Mouse (Mus musculus): Measurements from ENCODE around the gene Grk5. TPM values are rescaled to one million over a fixed set of nuclear protein-coding genes. Genes with fewer than 3 reads are reported as not detected.
"Not testable (repeated sequence)": the region's sequence is repeated elsewhere in the genome, so short reads cannot be mapped to it uniquely, and the experiment has no call there.

Gene Grk5
- total RNA-seq, 4 experiments from 2014 or later, result 15.6 to 20.6 (median 17.7) TPM

DNA sequence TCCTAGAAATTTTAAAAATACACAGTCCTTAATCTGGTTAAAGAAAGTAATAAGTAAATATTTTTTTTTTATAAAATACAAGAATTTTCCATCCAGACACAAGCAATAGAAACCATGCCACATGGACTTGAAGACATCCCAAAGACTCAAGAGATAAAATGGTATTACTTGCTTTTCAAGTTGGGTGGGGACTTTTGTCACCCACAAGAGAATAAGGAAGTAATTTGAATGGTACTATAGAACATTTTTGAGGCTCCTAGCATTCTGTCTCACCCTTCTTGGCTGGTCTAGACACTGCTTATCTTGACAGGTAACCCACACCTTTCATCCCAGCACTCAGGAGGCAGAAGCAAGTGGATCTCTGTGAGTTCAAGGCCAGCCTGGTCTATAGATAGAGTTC lies 20.8 kb downstream of the Grk5 start:
- DNase-seq (ENCODE audit: low spot score in 2 of 2), result no peak

DNA sequence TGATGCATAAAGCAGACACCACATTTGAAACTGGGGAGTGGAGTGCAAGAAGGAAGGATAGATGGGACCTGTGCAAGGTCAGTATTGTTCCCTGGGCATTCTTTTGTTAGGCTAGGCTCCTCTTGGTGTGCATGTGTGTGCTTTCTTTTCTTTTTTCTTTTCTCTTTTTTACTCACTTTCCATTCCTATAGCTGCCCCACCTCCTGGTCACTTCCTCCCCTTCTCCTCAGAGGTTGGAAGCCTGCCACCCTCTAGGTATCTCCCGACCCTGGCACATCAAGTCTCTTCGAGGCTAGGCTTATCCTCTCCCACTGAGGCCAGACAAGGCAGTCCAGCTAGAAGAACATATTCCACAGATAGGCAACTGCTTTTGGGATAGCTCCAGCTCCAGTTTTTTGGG lies 22.1 kb downstream of the Grk5 start:
- no peak for DNase-seq (ENCODE audit: low spot score in 2 of 2)

DNA sequence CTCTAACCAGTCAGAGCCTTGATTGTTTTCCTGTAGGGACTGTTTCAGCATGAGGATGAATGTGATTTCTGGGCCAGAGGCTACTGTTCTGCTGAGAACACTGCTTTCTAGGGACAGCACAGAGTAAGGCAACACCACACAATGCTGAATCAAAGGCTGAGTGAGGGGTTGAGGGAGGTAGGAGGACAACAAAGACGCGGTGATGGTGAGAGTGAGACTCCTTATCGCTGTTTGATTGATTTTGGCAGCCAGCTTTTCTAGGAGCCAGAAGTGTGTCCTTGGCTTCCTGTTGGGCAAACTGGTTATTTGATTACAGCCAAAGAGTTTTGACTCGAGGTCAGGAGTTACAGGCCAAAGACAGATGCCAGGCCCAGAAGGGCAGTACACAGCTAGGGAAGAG lies 25.7 kb downstream of the Grk5 start:
- no peak for DNase-seq (ENCODE audit: low spot score in 2 of 2)

DNA sequence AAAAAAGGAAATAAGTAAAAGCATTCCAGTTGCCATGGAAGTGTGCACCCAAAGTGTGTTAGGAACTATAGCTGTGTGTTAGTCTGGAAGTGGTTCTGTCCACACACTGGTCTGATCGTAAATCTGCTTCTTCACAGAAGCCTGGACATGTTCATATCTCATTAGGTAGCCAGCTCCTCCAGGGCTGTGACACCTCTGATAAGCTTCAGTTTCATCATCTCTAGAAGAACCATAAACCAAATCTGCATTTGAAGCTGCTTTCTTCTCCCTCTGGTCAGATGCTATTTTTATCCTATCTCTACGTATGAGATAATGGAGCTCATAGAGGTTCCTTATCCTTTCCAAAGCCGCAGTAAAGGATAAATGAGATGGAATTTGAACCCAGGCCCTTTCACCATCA lies 26.3 kb downstream of the Grk5 start:
- DNase-seq (ENCODE audit: low spot score in 2 of 2), result no peak

DNA sequence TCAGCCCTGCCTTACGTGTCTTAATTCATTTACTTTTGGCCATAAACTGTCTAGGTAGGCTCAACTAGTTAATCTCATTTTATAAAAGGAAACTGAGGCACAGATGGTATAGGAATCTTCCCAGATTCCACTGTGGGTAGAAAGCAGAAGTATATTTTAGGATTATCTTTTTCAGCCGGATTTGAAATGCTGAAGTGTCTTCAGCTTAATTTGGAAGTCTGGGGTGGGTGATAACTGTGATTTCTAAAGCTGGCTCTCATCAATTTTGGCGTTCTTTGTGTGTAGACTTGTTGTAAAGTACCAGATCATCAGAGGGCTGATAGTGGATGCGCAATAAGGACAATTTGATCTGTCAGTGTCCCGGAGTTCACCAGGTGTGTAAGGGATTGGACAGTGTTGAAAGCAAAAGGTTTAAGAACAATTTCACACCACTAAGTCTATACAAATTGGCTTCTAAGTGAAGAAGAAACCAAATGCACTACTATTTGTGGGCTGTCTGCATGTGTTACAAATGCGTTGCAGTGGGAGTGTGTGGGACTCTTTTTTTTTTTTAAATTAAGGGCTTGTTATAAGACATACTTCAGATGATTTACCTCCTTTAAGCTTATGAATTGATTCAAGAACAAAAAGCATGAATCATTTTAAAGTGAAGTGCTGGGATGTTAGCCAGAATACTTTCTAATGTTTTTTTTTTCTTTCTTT lies 27.5 kb downstream of the Grk5 start:
- no peak for DNase-seq (ENCODE audit: low spot score in 2 of 2)

DNA sequence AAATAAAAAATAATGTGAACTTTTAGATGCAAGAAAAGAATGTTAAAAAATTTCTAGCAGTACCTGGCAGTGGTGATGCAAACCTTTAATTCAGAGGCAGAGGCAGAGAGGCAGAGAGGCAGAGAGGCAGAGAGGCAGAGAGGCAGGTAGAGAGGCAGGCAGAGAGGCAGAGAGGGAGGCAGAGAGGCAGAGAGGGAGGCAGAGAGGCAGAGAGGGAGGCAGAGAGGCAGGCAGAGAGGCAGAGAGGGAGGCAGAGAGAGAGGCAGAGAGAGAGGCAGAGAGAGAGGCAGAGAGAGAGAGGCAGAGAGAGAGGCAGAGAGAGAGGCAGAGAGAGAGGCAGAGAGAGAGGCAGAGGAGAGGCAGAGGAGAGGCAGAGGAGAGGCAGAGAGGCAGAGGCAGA lies 35.0 kb downstream of the Grk5 start:
- not testable (repeated sequence) for DNase-seq (ENCODE audit: low spot score in 2 of 2)

DNA sequence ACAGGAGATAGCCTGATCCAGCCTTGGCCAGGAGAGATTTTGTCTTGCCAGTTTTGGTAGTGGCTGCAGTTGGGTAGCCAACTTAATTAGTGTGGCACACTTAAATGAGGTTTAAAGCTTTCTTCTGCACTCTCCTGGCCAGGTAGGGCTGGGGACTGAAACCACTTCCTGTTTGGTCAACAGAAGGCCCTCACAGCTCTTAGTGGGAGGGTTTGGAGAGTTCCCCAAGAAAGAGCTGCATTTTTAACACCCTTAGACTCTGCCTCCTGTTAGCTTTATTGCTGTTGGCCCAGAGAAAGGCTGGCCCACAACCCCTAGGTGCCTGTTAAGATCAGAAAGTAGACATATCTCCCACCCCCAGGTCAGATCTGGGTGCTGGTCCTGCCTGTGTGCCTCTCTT lies 45.5 kb downstream of the Grk5 start:
- no peak for DNase-seq (ENCODE audit: low spot score in 2 of 2)

DNA sequence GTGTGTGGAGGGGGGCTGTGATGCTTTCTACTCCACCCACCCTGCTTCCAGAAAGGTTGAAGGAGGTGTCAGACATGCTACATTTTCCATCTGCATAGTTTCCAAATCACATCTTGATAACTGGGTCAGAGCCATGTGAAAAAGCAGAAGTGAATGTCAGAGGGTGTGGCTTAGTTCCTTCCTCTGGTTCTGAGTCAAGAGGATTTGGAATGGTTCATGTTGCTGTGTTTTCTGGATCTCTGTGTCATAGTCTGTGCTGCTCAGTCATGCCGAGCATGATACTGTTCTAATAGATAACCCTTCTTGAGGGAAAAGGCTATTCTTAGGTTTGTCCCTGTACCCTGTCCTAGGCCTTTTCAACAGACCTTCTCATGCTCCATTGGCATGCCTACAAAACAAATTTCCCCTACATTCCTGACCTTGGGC lies 50.4 kb downstream of the Grk5 start:
- DNase-seq (ENCODE audit: low spot score in 2 of 2), result peak in 1 of 2 experiments; percentile 30

DNA sequence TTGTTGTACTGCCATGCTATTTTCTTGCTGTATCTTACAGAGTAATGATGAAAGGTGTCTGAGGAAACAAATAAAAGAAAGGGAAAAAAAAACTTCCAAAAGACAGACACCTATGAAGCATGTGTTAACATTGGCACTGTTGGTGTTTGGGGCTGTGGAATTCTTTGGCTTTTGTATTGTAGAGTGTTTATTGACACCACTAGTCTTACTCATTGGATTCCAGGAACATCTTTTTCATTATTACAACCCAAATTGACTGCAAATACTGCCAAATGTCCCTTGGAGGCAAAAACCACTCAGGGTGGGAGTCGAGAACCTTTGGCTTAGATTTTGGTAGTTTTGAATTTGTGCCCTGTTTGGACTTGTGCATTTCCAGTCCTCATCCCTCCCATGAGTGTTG lies 51.3 kb downstream of the Grk5 start:
- DNase-seq (ENCODE audit: low spot score in 2 of 2), result no peak

DNA sequence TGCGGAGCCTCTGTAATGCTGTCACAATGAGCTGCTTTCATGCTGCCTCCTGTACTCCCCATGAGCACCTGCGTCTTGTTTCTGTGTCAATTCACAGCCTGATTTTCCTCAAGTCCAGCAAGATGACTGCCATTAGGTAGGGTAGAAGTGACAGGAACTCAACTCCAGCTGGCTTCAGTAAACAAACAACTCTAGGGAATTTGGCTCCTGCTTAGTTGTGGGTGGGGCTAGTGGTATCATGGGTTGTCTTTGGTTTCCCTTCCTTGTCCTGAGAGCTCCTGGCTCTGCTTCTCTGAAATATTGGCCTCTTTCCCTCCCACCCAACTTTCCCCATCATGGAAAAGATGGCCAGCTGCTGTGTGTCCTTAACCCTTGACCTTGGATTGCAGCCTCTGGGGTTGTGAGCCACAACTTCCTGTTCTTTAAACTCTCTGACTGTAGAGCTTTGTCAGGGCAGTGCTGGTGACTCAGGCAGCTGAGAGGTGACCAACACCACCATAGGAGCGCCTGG lies 56.3 kb downstream of the Grk5 start:
- DNase-seq (ENCODE audit: low spot score in 2 of 2), result no peak

DNA sequence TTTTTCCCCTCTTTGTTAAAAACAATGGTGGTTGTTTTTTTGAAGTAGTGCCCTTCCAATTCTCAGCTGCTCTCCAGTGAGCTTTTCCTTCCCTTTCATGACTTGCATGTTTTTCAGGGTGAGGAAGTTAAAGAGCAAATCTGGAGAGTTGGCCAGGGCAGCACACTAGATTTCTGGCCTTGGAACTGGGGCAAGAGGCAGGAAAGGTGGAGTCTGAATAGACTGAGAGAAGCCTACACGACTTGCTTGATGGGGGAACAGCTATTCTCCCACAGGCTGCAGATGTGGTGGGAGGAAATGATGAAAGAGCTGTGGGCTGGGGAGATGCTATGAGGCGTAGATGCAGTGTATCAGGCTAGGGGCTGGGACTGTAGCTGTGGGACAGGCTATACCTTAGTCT lies 57.1 kb downstream of the Grk5 start:
- no peak for DNase-seq (ENCODE audit: low spot score in 2 of 2)

DNA sequence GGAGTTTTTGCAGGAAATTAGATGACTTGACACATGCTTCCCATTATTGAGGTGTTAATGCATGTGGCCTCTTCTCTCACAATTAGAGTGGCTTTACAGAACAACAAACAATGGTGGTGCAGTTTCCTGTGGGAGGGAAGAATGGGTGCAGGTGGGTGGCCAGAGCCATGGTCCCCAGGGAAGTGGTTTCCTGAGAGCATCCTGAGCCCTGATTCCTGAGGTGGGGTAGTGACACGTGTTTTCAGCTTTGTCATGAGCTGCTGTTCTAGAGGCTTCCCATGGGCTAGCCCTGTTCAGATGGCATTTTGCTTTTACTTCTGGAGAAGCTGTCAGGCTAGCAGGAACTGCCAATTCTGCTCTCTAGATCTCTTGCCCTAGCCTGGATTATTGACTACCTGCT lies 59.4 kb downstream of the Grk5 start:
- DNase-seq (ENCODE audit: low spot score in 2 of 2), result no peak

DNA sequence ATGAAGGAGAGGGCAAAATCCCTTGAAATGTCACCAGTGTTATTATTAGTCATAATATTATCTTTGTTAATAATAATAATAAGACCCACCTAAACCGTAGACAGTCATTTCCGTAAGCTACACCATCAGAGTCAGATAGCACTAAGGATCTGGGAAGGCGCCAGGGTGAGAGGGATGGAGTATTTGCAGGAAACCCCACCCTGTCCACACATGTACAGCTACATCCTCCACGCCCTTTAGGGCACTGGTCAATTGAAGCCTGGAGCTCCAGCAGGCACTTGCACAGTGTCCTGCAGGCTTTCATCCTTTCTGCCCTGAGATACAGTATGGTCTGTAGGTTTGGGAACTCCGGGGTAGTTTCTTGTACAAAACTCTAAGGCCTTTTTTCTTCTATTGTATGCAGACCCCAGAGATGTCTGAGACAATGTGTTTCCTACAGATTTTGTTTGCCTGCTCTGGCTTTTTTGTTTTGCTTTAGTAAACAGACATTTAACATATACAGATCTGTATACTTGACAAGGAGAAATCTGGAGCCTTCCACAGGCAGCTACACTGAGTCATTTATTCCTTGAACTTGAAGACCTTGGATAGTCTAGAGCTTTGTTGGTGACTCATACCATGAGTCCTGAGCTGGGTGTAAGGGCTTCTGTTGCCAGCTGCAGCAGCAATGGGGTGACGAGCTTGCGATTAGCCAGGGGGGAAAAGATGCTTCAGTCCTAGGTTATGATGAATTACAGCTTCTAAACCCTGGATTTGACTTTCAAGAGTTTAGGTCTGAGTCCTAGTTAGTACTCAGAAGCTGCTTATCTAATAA lies 60.7 kb downstream of the Grk5 start:
- no peak for DNase-seq (ENCODE audit: low spot score in 2 of 2)

DNA sequence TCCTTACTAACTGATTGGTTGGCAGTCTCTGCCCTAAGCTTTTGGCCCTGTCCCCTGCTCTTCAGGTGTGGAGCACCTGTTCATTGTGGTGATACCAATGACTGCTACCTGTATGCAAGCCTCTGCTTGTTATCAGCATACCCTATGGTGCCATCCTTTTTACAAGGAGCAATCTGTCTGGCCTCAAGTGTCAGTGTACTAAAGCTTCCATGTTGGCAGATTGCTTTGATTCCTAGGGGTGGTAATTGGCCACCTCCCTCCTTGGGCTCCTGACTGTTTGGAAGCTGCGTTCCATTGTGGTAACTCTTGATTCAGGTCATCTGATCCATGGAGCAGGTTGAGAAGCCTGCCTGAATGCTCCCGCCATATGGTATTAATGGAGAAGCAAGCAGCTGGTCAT lies 65.6 kb downstream of the Grk5 start:
- DNase-seq (ENCODE audit: low spot score in 2 of 2), result no peak

DNA sequence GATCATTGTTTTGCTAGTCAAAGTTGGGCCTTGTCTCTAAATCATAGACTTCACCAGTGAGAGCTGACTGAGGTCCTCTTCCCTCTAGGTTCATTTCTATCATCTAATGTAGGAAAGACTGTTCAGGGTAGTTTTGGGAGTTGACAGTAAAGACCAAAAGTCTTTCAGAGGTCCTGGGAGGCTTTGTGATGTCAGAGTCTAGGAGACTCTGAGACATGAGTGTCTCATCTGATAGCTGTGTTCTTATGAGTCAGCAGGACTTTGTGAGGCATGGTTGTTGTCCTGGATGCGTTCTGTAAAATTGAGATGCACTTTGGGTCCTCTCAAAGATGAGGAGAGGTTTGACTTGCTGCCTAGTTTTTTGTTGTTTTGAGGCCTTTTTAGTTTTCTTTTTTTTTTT lies 66.2 kb downstream of the Grk5 start:
- no peak for DNase-seq (ENCODE audit: low spot score in 2 of 2)

DNA sequence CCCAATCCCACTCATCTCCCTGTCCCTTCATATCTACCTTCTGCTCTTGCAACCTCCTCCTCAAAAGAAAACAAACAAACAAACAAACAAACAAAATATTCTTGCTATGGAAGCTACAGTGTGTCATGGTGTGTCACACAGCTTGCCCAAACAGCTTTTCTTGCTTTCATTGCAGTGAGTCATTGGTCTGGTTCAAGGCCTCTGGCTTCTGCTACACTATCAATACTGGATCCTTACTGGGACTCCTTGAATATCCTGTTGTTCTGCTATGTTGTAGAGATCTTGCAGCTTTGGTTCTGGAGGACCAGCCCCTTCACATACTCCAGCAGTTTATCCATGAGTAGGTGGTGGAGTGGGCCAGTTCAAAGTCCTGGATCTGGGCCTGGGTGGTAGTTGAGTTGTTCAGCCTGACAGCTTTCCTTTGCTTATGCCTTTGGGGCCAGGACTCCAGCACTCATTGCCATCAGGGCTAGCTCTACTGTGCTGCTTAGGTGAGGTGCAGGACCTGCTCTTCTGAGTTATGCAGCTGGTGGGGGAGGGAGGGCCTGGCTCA lies 66.7 kb downstream of the Grk5 start:
- no peak for DNase-seq (ENCODE audit: low spot score in 2 of 2)

DNA sequence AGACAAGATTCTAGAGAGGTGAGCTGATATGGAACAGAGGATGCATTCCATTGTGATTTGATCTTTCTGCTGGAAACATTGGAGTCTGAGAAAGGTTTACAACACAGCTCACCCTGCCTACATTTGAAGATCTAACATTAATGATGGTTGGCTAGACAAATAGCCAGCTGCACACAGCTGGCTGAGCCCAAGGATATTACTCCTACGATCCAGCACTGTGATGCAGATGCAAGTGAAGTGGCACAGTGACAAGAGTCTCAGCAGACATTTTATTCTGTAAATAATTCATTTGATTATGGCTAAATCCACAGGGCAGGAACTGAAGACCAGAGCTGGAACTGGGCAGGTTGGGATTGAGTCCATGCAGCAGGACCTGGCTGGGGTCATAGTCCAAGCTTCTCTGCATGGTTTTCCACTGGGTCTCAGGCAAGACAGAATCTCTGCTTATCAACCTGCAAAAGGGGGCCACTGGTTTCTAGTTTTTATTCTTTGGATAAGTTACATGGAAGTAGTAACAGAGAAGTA lies 70.2 kb downstream of the Grk5 start:
- DNase-seq (ENCODE audit: low spot score in 2 of 2), result no peak

DNA sequence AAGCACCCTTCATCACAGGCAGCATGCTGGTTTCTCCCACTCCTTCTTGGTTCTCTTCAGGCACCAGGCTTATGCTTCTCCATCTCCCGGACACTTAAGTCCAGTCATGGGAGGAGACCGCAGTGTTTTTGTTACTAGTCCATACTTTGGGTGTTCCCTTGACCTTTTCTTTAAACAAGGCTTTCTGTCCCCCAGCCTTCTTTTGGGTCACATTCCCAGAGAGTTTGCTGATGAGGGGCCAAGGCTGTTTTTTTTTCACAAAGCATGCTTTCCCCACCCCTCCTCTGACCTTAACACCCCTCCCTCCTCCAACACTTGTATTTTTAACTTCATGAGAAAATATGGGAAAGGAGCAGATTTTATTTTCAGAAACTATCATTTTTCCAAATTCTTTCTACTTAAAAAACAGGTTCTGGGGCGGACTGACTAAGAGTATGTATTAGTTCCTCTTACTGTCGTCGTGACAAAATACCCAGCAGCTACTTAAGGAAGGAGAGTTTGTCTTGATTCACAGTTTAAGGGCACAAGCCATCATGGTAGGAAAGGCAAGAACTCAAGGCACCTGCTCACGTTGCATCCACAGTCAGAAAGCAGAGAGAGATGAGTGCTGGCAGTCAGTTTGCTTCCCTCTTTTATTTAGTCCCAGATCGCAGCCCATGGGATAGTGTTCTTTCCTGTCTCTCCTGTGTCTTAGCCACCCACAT lies 73.0 kb downstream of the Grk5 start:
- no peak for DNase-seq (ENCODE audit: low spot score in 2 of 2)

DNA sequence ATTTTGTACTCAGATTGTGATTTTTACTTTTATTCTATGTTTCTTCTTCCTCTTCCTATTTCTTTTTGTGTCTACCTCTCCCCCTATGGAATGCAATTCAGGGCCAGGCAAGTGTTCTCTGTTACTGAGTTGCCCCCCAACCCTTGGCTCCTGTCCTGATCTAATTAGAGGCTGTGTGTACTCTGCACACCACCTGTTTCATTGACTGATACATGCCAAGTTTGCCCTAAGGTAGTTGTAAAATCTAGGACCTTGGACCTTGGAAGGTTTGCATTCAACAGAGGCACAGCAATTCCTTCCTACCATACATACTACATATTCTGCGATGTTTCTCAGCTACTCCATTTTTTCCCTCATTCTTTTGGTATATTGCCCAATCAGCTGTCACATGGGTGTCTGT lies 78.4 kb downstream of the Grk5 start:
- DNase-seq (ENCODE audit: low spot score in 2 of 2), result no peak

DNA sequence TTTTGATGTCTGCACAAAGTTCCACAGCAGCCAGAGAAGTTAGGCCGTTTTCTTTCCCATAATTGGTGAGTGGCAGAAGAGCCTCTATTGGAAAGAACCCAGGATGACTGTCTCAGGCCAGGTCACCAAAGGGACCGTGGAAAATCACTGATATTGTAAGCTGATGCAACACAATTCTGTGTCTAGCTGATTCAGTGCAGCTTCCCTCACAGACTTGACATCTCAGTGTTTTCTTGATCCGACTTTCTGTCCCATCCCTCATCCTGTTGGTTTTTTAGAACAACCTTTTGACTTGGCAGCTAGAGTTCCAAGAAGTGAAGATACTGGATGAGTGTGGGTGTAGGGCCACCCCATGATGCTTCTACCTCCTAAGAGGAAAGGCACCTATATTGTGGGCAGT lies 80.9 kb downstream of the Grk5 start:
- no peak for DNase-seq (ENCODE audit: low spot score in 2 of 2)

DNA sequence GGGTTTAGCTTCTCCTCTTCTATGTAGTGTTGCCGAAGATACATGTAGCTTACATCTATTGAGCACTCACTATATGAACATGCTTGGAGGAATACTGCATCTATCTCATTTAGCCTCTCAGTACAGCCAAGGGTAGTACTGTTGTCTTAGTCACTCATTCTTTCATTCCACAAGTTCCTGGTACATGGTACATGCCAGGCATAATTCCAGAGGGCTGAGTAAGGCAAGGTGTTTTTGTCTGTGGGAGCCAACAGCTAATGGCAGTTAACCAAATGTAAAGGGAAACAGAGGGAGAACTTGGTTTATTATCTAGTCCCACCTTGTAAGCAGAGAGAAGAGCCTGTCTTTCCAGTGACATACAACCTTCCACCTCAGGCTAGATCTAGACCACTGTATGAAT lies 82.0 kb downstream of the Grk5 start:
- DNase-seq (ENCODE audit: low spot score in 2 of 2), result no peak

Measured in left cerebral cortex, adult 8-10 months (tissue).